Mouse (Mus musculus): ENCODE measurements at regions not wholly inside any gene's neighbourhood (a gene's known extent, or its start where the extent isn't known, plus 50 kb on each side); places are given as distances from the start of the nearest gene placed in this dataset.

- no peak for TF ChIP-seq CTCF (IDR thresholded peaks at IDR 0.05; ENCODE audit: low read depth)
- TF ChIP-seq EP300 (optimal IDR thresholded peaks at IDR 0.05), result no peak
Measured at GRCm38 (mm10) chr2:125015007-125015406, 52.9 kb upstream of the Slc24a5 start.
